Mouse (Mus musculus) lung, embryonic 14.5 days (tissue): ENCODE results near the gene Pcsk7. TPM values are rescaled to one million over a fixed set of nuclear protein-coding genes. Genes with fewer than 3 reads are reported as not detected.
A peak's percentile ranks its signal among the peaks of the same experiment; 100 is the strongest.

Source experiments
- ATAC-seq: fragments of 200-750 bp; cut with Nextera tagmentation; 2 replicates; pipeline ENCODE4 v1.8.0; 2017; ENCODE audit warnings: mild to moderate bottlenecking, moderate TSS enrichment, moderate library complexity; ENCODE audit not compliant: insufficient read depth
- DNase-seq: peaks from one replicate; pipeline ENCODE4 v3.0.0-alpha.2; 2015
- H3K27ac ChIP-seq: fragments of 300-500 bp; sonication (generic); 2 replicates; pipeline ENCODE4 v1.5.1; 2014; ENCODE audit warnings: low read depth, mild to moderate bottlenecking, moderate library complexity
- H3K27me3 ChIP-seq: fragments of 300-500 bp; sonication (generic); 2 replicates; pipeline ENCODE4 v1.6.1; 2014; ENCODE audit warnings: low read length, control low read depth; ENCODE audit not compliant: insufficient read depth
- H3K36me3 ChIP-seq: fragments of 300-500 bp; sonication (generic); 2 replicates; pipeline ENCODE4 v1.6.1; 2014; ENCODE audit warnings: control low read depth; ENCODE audit not compliant: insufficient read depth
- H3K4me1 ChIP-seq: fragments of 300-500 bp; sonication (generic); 2 replicates; pipeline ENCODE4 v1.6.1; 2014; ENCODE audit warnings: antibody characterized with exemption, control low read depth; ENCODE audit not compliant: insufficient read depth
- H3K4me2 ChIP-seq: fragments of 300-500 bp; sonication (generic); 2 replicates; pipeline ENCODE4 v1.6.1; 2014; ENCODE audit warnings: mild to moderate bottlenecking
- H3K4me3 ChIP-seq: fragments of 300-500 bp; sonication (generic); 2 replicates; pipeline ENCODE4 v1.5.1; 2014; ENCODE audit warnings: low read depth, low read length
- H3K9ac ChIP-seq: fragments of 300-500 bp; sonication (generic); 2 replicates; pipeline ENCODE4 v1.6.1; 2014
- H3K9me3 ChIP-seq: fragments of 300-500 bp; sonication (generic); 2 replicates; pipeline ENCODE4 v1.6.1; 2016; ENCODE audit warnings: low read depth, low read length, control low read depth
- CTCF ChIP-seq: IDR thresholded peaks from 2 replicates; pipeline ENCODE4 v1.5.1; 2016; ENCODE audit warnings: antibody characterized with exemption, low read depth
- WGBS: fragments of 180-500 bp; shearing (Covaris S2); extraction: QIAGEN DNeasy Blood & Tissue Kit; methylation state at CpG from one replicate; pipeline ENCODE4 v1.1.7; 2014; 5-methylcytosine and 5-hydroxymethylcytosine counted together
- microRNA-seq: library from miRNA; unstranded; fragments of <30 nt; microRNA quantifications from one replicate; pipeline ENCODE4, GENCODE M21; 2016; ENCODE audit warnings: borderline number of aligned reads
- polyA plus RNA-seq: library from polyadenylated mRNA; unstranded; fragments of >200 nt; fragmentation: Nextera tagmentation; extraction: Ambion mirVana; gene quantifications from 2 replicates; pipeline ENCODE4 v1.2.1, GENCODE M21; 2014

The Pcsk7 gene
- polyA plus RNA-seq, 1 experiment from 2014 or later, result 19.2 TPM

DNA sequence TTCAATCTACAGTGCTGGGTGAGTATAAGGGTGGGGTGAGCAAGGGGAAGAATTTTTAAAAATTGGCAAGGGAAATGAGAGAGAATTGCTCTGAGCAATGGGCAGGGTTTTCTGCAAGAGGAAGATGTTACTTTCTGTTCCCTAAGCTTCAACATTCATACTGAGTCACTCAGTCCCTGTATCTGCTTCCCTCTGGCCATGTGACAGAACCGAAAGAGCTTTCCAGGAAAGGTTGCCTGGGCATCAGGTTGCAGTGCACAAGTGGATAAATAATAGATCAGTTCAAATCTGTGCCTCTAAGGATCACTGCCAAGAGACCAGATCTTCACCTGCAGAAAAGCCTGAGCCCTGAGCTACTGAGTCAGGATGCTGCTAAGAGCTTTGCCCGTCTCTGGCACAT is 55.6 kb downstream of the Pcsk7 start:
- H3K36me3 ChIP-seq, result peaks cover 51% of the 10 kb centered on the region
- WGBS, result 77% methylated on average over 2 of the region's 2 CpGs

DNA sequence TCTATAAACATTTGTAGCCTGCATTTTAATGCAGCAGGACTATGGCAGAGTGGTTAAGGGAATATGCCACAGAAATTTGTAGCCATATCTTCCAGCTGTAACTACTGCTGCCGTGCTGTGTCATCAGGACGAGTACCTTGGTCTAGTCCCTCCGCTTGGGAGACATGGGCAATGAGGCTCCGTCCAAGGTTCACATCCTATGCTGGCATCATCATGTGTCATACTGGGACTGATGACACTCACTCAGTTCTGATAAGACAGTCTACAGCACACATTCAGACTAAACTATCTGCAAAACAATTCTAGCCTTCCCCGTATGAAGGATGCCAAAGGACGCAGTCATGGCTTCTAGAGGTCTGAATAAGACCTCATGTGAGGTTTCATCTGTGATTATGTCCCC is 57.3 kb downstream of the Pcsk7 start:
- Histone ChIP-seq H3K4me1 (0 out of 2 replicates have a peak, but pooled peaks cover 3% of the 10 kb centered on the region), H3K36me3 (peaks cover 68% of the 10 kb centered on the region), H3K27ac (no peak overlapping the region), H3K4me3 (no peak overlapping the region), H3K4me2 (no peak overlapping the region), H3K9ac (no peak overlapping the region), H3K9me3 (no peaks in the 10 kb centered on the region), H3K27me3 (no peaks in the 10 kb centered on the region)
- no peak for TF ChIP-seq CTCF
- DNase-seq (no peak), ATAC-seq (no peak)
- 84% methylated on average over 6 of the region's 6 CpGs for WGBS

More for the DNA sequence above, 55.6 kb downstream of the Pcsk7 start:
- H3K9me3 ChIP-seq, result no peaks in the 10 kb centered on the region
- H3K4me2 ChIP-seq, result no peak overlapping the region
- no peaks in the 10 kb centered on the region for H3K27me3 ChIP-seq
- H3K27ac ChIP-seq, result no peak overlapping the region
- TF ChIP-seq CTCF, result no peak
- no peak overlapping the region for H3K9ac ChIP-seq
- ATAC-seq (no peak), DNase-seq (no peak)
- H3K4me1 ChIP-seq, result 0 out of 2 replicates have a peak, but pooled peaks cover 3% of the 10 kb centered on the region
- no peak overlapping the region for H3K4me3 ChIP-seq

DNA sequence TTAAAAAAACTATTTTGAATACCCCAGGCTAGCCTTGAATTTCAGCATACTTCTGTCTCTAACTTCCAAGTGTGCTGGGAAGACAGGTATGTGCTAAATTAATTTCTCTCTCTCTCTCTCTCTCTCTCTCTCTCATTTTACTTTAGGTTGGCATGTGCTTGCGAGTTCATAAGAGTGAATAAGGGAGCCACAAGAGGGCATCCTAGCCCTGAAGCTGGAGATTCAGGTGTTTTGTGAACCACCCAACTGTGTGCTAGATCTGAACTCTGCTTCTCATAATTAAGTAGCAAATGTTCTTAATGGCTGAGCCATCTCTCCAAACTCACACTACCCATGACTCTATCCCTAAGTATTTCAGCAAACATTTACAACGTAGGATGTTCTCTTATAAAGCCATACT is 70.6 kb downstream of the Pcsk7 start:
- 70% methylated on average over 2 of the region's 2 CpGs for WGBS
- no peak for ATAC-seq

More for the DNA sequence above, 70.6 kb downstream of the Pcsk7 start:
- no peak overlapping the region for H3K4me3 ChIP-seq
- no peaks in the 10 kb centered on the region for H3K4me1 ChIP-seq
- H3K36me3 ChIP-seq, result peaks cover 61% of the 10 kb centered on the region
- H3K9me3 ChIP-seq, result no peaks in the 10 kb centered on the region
- H3K9ac ChIP-seq, result no peak overlapping the region
- TF ChIP-seq CTCF, result 0 out of 2 replicates have a peak, but pooled peaks have one; percentile 4
- H3K4me2 ChIP-seq, result no peak overlapping the region
- H3K27me3 ChIP-seq, result no peaks in the 10 kb centered on the region
- no peak for DNase-seq
- H3K27ac ChIP-seq, result no peak overlapping the region

Small RNA genes within 50 kb of the gene (microRNA-seq; reads per million reads assigned to microRNA genes)
- not detected for gene Mir7087

Other genes starting within 250 kb of the Pcsk7 start
- gene Cep164, start 77.8 kb upstream of the Pcsk7 start, polyA plus RNA-seq, result 23.2 and 26.9 TPM in 2 replicates
- gene Bace1, start 67.9 kb upstream of the Pcsk7 start, polyA plus RNA-seq, result 27.2 and 29.9 TPM in 2 replicates
- 52.6 and 54.4 TPM in 2 replicates for gene Rnf214, start 414 bp downstream of the Pcsk7 start, polyA plus RNA-seq
- 147 and 150 TPM in 2 replicates for gene Tagln, start 29.6 kb downstream of the Pcsk7 start, polyA plus RNA-seq
- 29.9 and 34.3 TPM in 2 replicates for gene Sidt2, start 48.8 kb downstream of the Pcsk7 start, polyA plus RNA-seq
- 179 and 184 TPM in 2 replicates for gene Pafah1b2, start 106.2 kb downstream of the Pcsk7 start, polyA plus RNA-seq
- 14.1 and 15.7 TPM in 2 replicates for gene Sik3, start 106.3 kb downstream of the Pcsk7 start, polyA plus RNA-seq